Mouse (Mus musculus): ENCODE data around the gene Gan. TPM values are rescaled to one million over a fixed set of nuclear protein-coding genes. Genes with fewer than 3 reads are reported as not detected.

Gan gene
- polyA plus RNA-seq, 1 experiment from 2014 or later: 3.3 TPM

GRCm38 (mm10) chr8:117233199-117233598, 75.3 kb downstream of the Gan start:
- WGBS: 85% methylated on average over 6 of the region's 7 CpGs
- TF ChIP-seq EP300 (IDR thresholded peaks at IDR 0.05): no peak
- TF ChIP-seq CTCF (IDR thresholded peaks at IDR 0.05): no peak
- Histone ChIP-seq H3K36me3 (ENCODE audit: insufficient read depth, low read length) (no peaks in the 10 kb centered on the region), H3K4me1 (ENCODE audit: insufficient read depth, low read depth, low read length) (no peaks in the 10 kb centered on the region), H3K27ac (ENCODE audit: low read length) (no peak overlapping the region), H3K4me3 (ENCODE audit: low read depth, low read length) (no peak overlapping the region), H3K9ac (replicated peaks; ENCODE audit: low read depth) (no peak overlapping the region), H3K27me3 (replicated peaks; ENCODE audit: insufficient read depth, low read length) (no peaks in the 10 kb centered on the region), H3K9me3 (ENCODE audit: low read length) (no peaks in the 10 kb centered on the region), H3K4me2 (replicated peaks; ENCODE audit: low read depth, low read length) (no peak overlapping the region)
- DNase-seq (ENCODE audit: low spot score) (no peak), ATAC-seq (no peak)

- WGBS: 95% methylated on average over 4 of the region's 4 CpGs
- Histone ChIP-seq H3K27me3 (replicated peaks; ENCODE audit: insufficient read depth, low read length) (no peaks in the 10 kb centered on the region), H3K4me2 (replicated peaks; ENCODE audit: low read depth, low read length) (no peak overlapping the region), H3K4me1 (ENCODE audit: insufficient read depth, low read depth, low read length) (no peaks in the 10 kb centered on the region), H3K27ac (ENCODE audit: low read length) (no peak overlapping the region), H3K9ac (replicated peaks; ENCODE audit: low read depth) (no peak overlapping the region), H3K36me3 (ENCODE audit: insufficient read depth, low read length) (no peaks in the 10 kb centered on the region), H3K4me3 (ENCODE audit: low read depth, low read length) (no peak overlapping the region), H3K9me3 (ENCODE audit: low read length) (no peaks in the 10 kb centered on the region)
- DNase-seq (ENCODE audit: low spot score) (no peak), ATAC-seq (no peak)
- TF ChIP-seq CTCF (IDR thresholded peaks at IDR 0.05) (no peak), EP300 (IDR thresholded peaks at IDR 0.05) (no peak)
Measured at GRCm38 (mm10) chr8:117236531-117236930, 78.6 kb downstream of the Gan start.

GRCm38 (mm10) chr8:117240326-117240725, 82.4 kb downstream of the Gan start:
- Histone ChIP-seq H3K4me2 (replicated peaks; ENCODE audit: low read depth, low read length) (no peak overlapping the region), H3K9me3 (ENCODE audit: low read length) (no peaks in the 10 kb centered on the region), H3K36me3 (ENCODE audit: insufficient read depth, low read length) (no peaks in the 10 kb centered on the region), H3K9ac (replicated peaks; ENCODE audit: low read depth) (no peak overlapping the region), H3K27me3 (replicated peaks; ENCODE audit: insufficient read depth, low read length) (no peaks in the 10 kb centered on the region), H3K4me3 (ENCODE audit: low read depth, low read length) (no peak overlapping the region), H3K4me1 (ENCODE audit: insufficient read depth, low read depth, low read length) (no peaks in the 10 kb centered on the region), H3K27ac (ENCODE audit: low read length) (no peak overlapping the region)
- DNase-seq (ENCODE audit: low spot score): no peak
- whole genome bisulfite sequencing: 74% methylated on average over 5 of the region's 5 CpGs
- TF ChIP-seq CTCF (IDR thresholded peaks at IDR 0.05): no peak
- no peak for TF ChIP-seq EP300 (IDR thresholded peaks at IDR 0.05)
- no peak for ATAC-seq

- DNase-seq (ENCODE audit: low spot score): no peak
- TF ChIP-seq CTCF (IDR thresholded peaks at IDR 0.05) (no peak), EP300 (IDR thresholded peaks at IDR 0.05) (no peak)
- Histone ChIP-seq H3K4me3 (ENCODE audit: low read depth, low read length) (no peak overlapping the region), H3K27me3 (replicated peaks; ENCODE audit: insufficient read depth, low read length) (no peaks in the 10 kb centered on the region), H3K9ac (replicated peaks; ENCODE audit: low read depth) (no peak overlapping the region), H3K9me3 (ENCODE audit: low read length) (no peaks in the 10 kb centered on the region), H3K4me2 (replicated peaks; ENCODE audit: low read depth, low read length) (no peak overlapping the region), H3K4me1 (ENCODE audit: insufficient read depth, low read depth, low read length) (no peaks in the 10 kb centered on the region), H3K36me3 (ENCODE audit: insufficient read depth, low read length) (no peaks in the 10 kb centered on the region), H3K27ac (ENCODE audit: low read length) (no peak overlapping the region)
- 64% methylated on average over 5 of the region's 5 CpGs for WGBS
- no peak for ATAC-seq
Measured at GRCm38 (mm10) chr8:117240841-117241494, 83.0 kb downstream of the Gan start.

GRCm38 (mm10) chr8:117241848-117242247, 83.9 kb downstream of the Gan start:
- no peak overlapping the region for H3K27ac ChIP-seq (ENCODE audit: low read length)
- 55% methylated on average over 3 of the region's 3 CpGs for WGBS
- no peak overlapping the region for H3K4me2 ChIP-seq (replicated peaks; ENCODE audit: low read depth, low read length)
- H3K27me3 ChIP-seq (replicated peaks; ENCODE audit: insufficient read depth, low read length): no peaks in the 10 kb centered on the region
- TF ChIP-seq EP300 (IDR thresholded peaks at IDR 0.05): no peak
- no peak for TF ChIP-seq CTCF (IDR thresholded peaks at IDR 0.05)
- H3K9me3 ChIP-seq (ENCODE audit: low read length): no peaks in the 10 kb centered on the region
- no peaks in the 10 kb centered on the region for H3K36me3 ChIP-seq (ENCODE audit: insufficient read depth, low read length)
- ATAC-seq (no peak), DNase-seq (ENCODE audit: low spot score) (no peak)
- H3K4me1 ChIP-seq (ENCODE audit: insufficient read depth, low read depth, low read length): no peaks in the 10 kb centered on the region
- H3K9ac ChIP-seq (replicated peaks; ENCODE audit: low read depth): no peak overlapping the region
- no peak overlapping the region for H3K4me3 ChIP-seq (ENCODE audit: low read depth, low read length)

GRCm38 (mm10) chr8:117242286-117242685, 84.4 kb downstream of the Gan start:
- H3K36me3 ChIP-seq (ENCODE audit: insufficient read depth, low read length): no peaks in the 10 kb centered on the region
- H3K4me1 ChIP-seq (ENCODE audit: insufficient read depth, low read depth, low read length): no peaks in the 10 kb centered on the region
- 56% methylated on average over 6 of the region's 6 CpGs for WGBS
- ATAC-seq: no peak
- DNase-seq (ENCODE audit: low spot score): no peak
- no peak for TF ChIP-seq CTCF (IDR thresholded peaks at IDR 0.05)
- TF ChIP-seq EP300 (IDR thresholded peaks at IDR 0.05): no peak
- H3K27me3 ChIP-seq (replicated peaks; ENCODE audit: insufficient read depth, low read length): no peaks in the 10 kb centered on the region
- H3K4me2 ChIP-seq (replicated peaks; ENCODE audit: low read depth, low read length): no peak overlapping the region
- H3K4me3 ChIP-seq (ENCODE audit: low read depth, low read length): no peak overlapping the region
- no peaks in the 10 kb centered on the region for H3K9me3 ChIP-seq (ENCODE audit: low read length)
- H3K9ac ChIP-seq (replicated peaks; ENCODE audit: low read depth): no peak overlapping the region
- no peak overlapping the region for H3K27ac ChIP-seq (ENCODE audit: low read length)

- Histone ChIP-seq H3K9me3 (ENCODE audit: low read length) (no peaks in the 10 kb centered on the region), H3K27ac (ENCODE audit: low read length) (no peak overlapping the region), H3K4me1 (ENCODE audit: insufficient read depth, low read depth, low read length) (no peaks in the 10 kb centered on the region), H3K36me3 (ENCODE audit: insufficient read depth, low read length) (no peaks in the 10 kb centered on the region), H3K4me3 (ENCODE audit: low read depth, low read length) (no peak overlapping the region), H3K9ac (replicated peaks; ENCODE audit: low read depth) (no peak overlapping the region), H3K4me2 (replicated peaks; ENCODE audit: low read depth, low read length) (no peak overlapping the region), H3K27me3 (replicated peaks; ENCODE audit: insufficient read depth, low read length) (no peaks in the 10 kb centered on the region)
- ATAC-seq (no peak), DNase-seq (ENCODE audit: low spot score) (no peak)
- no peak for TF ChIP-seq EP300 (IDR thresholded peaks at IDR 0.05)
- TF ChIP-seq CTCF (IDR thresholded peaks at IDR 0.05): no peak
- 50% methylated on average over 6 of the region's 6 CpGs for WGBS
Measured at GRCm38 (mm10) chr8:117244601-117245000, 86.7 kb downstream of the Gan start.

All from lung, postnatal 0 days (tissue).